Mouse (Mus musculus) liver, embryonic 14.5 days (tissue): ENCODE results near the gene Zmiz1.

Experiments used
- CTCF ChIP-seq: IDR thresholded peaks from 2 replicates; pipeline ENCODE4 v1.5.1; 2016; ENCODE audit warnings: antibody characterized with exemption, low read depth, control low read depth
- EP300 ChIP-seq: IDR thresholded peaks from 2 replicates; pipeline ENCODE4 v1.6.1; 2016; ENCODE audit warnings: antibody characterized with exemption, low read depth

DNA sequence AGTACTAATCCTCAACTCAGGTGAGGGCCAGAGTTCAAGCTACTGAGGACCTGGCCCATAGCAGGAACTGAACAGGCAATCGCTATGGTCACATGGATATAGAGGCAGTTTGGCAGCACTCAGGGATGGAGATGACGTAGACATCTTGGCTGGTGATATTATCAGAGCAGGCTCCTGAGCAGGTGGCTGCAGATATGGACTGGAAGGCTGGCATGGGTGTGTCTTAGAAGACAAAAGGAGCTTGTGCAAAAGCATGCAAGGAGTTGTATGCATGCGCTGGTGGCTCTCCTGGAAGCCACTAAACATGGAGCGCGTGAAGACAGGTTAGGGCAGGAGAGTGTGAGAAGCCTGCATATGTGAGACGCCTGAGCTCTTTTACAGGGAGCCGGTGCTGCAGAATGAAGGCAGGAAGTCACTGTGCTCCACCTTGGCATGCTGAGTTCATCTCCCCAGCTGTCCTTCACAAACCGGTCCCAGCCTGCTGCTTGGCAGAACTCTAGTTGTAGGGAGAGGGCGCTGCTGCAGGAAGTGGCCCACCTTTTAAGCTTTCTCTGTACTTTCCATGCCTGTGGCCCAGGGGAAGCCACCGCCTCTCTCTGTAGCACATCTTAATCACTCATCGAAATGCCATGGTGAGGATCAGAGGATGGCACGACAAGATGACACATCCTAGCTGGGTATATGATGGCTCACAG, 4.8 kb upstream of the Zmiz1 start:
- TF ChIP-seq CTCF (no peak), EP300 (no peak)
